13 mouse cellular contexts compared by ENCODE assay signal in the genomic region with DNA sequence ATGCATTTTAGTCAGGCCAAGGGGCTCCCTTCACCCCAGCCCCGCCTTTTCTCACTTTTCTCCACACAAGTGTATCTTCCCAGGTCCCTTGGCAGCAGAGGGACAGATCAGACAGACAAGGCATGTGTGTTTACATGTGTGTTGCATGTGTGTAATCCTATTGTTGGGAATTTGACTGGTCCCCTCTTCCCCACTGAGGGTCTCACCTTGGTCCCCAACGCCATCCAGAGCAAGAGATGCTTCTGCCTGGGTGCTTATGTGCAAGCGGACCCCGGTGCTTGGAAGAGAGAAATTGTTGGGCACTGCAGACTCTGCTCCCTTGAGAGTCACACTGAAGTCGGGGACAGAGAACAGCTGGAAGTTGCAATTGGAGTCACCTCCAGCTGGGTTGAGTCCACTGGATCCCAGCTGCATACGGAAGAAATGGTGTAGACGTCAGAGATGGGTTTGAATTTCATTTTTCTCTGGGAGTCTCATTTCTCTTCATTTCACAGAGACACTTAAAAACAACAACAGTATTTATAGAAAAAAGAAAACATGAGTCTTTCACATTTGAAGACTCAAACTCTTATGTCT.
"Had no signal": no experiment of that assay in that cellular context is flagged by ENCODE, and none has a peak within 500 bp of the region (broad histone marks: within the 10 kb centered on the region; RNA-seq: fewer than 3 reads in every experiment).

No protein-coding gene starts in this region.

- H3K27ac ChIP-seq: limb, embryonic 13.5 days; liver, embryonic 14.5 days; midbrain, embryonic 10.5 days; neural tube, embryonic 15.5 days had no signal

- H3K4me3 ChIP-seq: limb, embryonic 13.5 days; midbrain, embryonic 10.5 days; myocyte; neural tube, embryonic 15.5 days had no signal

- H3K4me2 ChIP-seq: limb, embryonic 13.5 days; neural tube, embryonic 15.5 days had no signal

- H3K9ac ChIP-seq: limb, embryonic 13.5 days; liver, embryonic 14.5 days; neural tube, embryonic 15.5 days had no signal

- H3K27me3 ChIP-seq: limb, embryonic 13.5 days; neural tube, embryonic 15.5 days had no signal

- H3K4me1 ChIP-seq: midbrain, embryonic 10.5 days; neural tube, embryonic 15.5 days had no signal

- H3K9me3 ChIP-seq: limb, embryonic 13.5 days; midbrain, embryonic 10.5 days; neural tube, embryonic 15.5 days had no signal

- DNase-seq: kidney, adult 8-10 months; left cerebral cortex, postnatal 4 days; lung, adult 2 months; midbrain, embryonic 14.5 days; right cerebral cortex, adult 18-20 months; right cerebral cortex, postnatal 25 days; thymus, adult 18-20 months; thymus, postnatal 14 days had no signal

- H3K36me3 ChIP-seq: neural tube, embryonic 15.5 days had no signal
